Mouse (Mus musculus): ENCODE results near the gene Serpina3f. TPM values are rescaled to one million over a fixed set of nuclear protein-coding genes. Genes with fewer than 3 reads are reported as not detected.
"Not testable (repeated sequence)": the region's sequence is repeated elsewhere in the genome, so short reads cannot be mapped to it uniquely, and the experiment has no call there.

The Serpina3f gene
- polyA plus RNA-seq, 1 experiment from 2014 or later: 0.08 TPM

DNA sequence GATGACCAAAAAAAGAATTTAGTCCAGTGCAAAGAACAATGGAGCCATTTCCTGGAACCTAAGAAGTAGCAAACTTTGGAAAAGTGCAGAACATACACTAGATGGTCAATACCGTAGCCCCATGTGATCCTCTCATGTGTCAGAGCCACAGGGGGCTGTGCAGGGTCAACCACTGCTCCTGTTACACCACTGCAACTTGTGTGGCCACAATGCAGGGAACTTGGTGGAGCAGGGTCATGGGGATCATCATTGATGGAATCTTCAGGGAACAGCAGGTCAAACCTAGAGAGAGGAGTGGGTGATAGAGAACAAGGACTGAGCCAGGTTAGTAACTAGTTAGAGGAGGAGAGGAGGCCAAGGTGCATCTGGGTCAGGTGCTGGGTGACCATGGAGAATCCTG is 7.3 kb downstream of the Serpina3f start:
- no peaks in the 10 kb centered on the region for H3K27me3 ChIP-seq
- no peak for ATAC-seq (replicated peaks)
- H3K9me3 ChIP-seq: no peaks in the 10 kb centered on the region
- no peak overlapping the region for H3K9ac ChIP-seq (replicated peaks)
- H3K4me3 ChIP-seq: no peak overlapping the region
- H3K36me3 ChIP-seq: no peaks in the 10 kb centered on the region
- no peak overlapping the region for H3K27ac ChIP-seq (replicated peaks)
- H3K4me2 ChIP-seq (replicated peaks): no peak overlapping the region
- no peaks in the 10 kb centered on the region for H3K4me1 ChIP-seq
- WGBS: 84% methylated on average over 1 of the region's 1 CpGs

DNA sequence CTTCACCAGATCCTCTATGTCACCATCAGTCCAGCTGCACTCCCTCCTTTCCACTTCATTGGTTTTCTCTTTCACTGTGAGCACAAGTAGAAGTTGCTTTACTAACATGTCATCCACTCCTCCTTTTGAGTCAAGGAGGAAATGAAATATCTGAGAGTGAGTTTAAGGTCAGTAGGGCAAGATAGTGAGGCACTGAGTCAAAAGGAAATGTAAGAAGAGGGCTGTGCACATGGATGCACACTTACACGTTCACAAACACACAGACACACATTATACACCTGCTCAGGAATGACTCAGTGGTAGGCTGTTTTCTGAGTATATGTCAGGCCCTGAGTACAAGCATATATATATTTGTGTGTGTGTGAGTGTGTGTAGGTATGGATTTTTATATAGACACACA is 9.3 kb downstream of the Serpina3f start:
- Histone ChIP-seq H3K27me3 (no peaks in the 10 kb centered on the region), H3K4me1 (no peaks in the 10 kb centered on the region), H3K9ac (replicated peaks) (no peak overlapping the region), H3K9me3 (no peaks in the 10 kb centered on the region), H3K36me3 (no peaks in the 10 kb centered on the region), H3K4me2 (replicated peaks) (no peak overlapping the region), H3K27ac (replicated peaks) (no peak overlapping the region), H3K4me3 (no peak overlapping the region)
- WGBS: 90% methylated on average over 1 of the region's 1 CpGs
- ATAC-seq (replicated peaks): no peak

DNA sequence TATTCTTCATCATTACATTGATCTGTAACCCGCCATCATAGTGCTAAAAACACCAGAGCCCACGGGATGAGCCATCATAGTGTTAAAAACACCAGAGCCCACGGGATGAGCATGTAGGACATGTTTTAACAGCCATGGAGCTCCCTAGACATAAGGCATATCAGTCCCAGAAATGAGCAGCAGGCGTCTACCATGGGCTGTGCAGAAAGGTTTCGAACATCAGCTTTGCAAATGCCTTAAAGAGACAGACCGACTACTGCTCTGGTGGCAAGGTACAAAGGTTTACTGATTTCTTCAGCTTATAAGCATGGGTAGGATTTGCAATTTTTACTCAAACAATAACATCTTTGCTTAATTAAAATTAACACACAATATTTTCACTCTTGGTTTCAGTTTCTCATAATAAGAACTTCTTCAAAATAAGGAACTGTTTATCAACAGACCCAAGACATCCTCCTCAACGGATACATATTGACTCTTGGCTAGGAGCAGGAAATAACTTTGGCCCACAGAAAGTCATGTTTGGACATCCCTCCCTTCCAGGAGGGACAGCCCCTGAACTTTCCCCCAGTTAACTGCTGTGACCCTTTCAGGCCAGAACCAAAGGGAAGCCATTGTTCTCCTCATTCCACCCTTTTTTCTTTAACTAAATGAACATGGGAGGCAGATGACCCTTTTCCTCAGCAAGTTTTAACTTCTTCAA is 10.4 kb downstream of the Serpina3f start:
- Histone ChIP-seq H3K4me3 (no peak overlapping the region), H3K27ac (replicated peaks) (no peak overlapping the region), H3K4me1 (no peaks in the 10 kb centered on the region), H3K9me3 (no peaks in the 10 kb centered on the region), H3K4me2 (replicated peaks) (no peak overlapping the region), H3K36me3 (no peaks in the 10 kb centered on the region), H3K9ac (replicated peaks) (no peak overlapping the region), H3K27me3 (no peaks in the 10 kb centered on the region)
- no peak for ATAC-seq (replicated peaks)
- WGBS: 80% methylated on average over 7 of the region's 7 CpGs

DNA sequence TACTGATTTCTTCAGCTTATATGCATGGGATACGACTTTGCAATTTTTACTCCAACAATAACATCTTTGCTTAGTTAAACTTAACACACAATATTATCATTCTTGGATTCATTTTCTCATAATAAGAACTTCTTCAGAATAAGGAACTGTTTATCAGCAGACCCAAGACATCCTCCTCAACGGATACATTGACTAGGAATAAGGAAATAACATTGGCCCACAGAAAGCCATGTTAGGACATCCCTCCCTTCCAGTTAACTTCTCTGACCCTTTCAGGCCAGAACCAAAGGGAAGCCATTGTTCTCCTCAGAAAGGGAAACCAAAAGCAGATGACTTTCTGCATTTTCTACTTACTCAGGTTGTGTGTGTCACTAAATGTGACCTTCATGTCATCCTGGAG is 16.4 kb downstream of the Serpina3f start:
- Histone ChIP-seq H3K4me3 (no peak overlapping the region), H3K9ac (replicated peaks) (no peak overlapping the region), H3K36me3 (no peaks in the 10 kb centered on the region), H3K27ac (replicated peaks) (no peak overlapping the region), H3K4me2 (replicated peaks) (no peak overlapping the region), H3K27me3 (no peaks in the 10 kb centered on the region), H3K4me1 (no peaks in the 10 kb centered on the region), H3K9me3 (no peaks in the 10 kb centered on the region)
- WGBS: 86% methylated on average over 2 of the region's 2 CpGs
- no peak for ATAC-seq (replicated peaks)

DNA sequence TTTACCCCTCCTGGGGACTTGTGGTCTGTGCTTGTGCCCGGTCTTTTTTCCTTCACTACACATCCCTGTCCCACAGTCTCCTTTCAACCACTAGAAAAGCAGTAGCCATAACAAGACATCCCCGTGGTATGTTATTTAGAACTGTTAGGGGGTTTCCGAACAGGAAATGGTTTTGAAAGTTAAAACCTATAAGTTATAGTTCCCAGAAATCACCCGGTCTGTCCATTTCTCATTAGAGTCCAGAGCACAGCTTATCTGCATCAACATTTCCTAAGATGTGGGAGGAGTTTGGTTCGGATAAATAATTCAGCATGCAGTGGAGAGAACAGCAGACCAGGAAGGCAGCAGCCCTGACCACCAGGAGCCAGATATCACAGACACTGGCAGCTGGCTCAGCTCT is 21.6 kb downstream of the Serpina3f start, which contains the start of gene Serpina3g:
Gene Serpina3g (plus strand): TSS at position 331 of the 400 bp plus-strand sequence.
- Histone ChIP-seq H3K27ac (replicated peaks) (no peak within 1 kb of the TSS), H3K36me3 (no peaks in the 10 kb centered on the region), H3K4me1 (no peaks in the 10 kb centered on the region), H3K27me3 (no peaks in the 10 kb centered on the region), H3K4me3 (no peak within 1 kb of the TSS), H3K9me3 (no peaks in the 10 kb centered on the region), H3K4me2 (replicated peaks) (no peak within 1 kb of the TSS), H3K9ac (replicated peaks) (no peak within 1 kb of the TSS)
- WGBS: 78% methylated on average over 5 of the region's 5 CpGs
- ATAC-seq (replicated peaks): no peak

DNA sequence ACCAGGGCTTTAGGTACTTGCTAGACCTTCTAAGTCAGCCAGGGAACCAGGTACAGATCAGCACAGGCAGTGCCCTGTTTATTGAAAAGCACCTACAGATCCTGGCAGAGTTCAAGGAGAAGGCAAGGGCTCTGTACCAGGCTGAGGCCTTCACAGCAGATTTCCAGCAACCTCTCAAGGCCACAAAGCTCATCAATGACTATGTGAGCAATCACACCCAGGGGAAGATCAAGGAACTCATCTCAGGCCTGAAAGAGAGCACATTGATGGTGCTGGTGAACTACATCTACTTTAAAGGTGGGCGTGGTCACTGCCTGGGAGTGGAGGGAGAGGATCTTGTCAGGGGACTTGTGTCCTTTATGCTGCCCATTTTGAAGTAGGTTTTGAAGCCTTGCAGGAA is 23.7 kb downstream of the Serpina3f start:
- 73% methylated on average over 1 of the region's 1 CpGs for WGBS
- H3K4me2 ChIP-seq (replicated peaks); H3K27ac ChIP-seq (replicated peaks); H3K9ac ChIP-seq (replicated peaks); H3K27me3 ChIP-seq; H3K36me3 ChIP-seq; H3K4me3 ChIP-seq; H3K4me1 ChIP-seq; ATAC-seq (replicated peaks); H3K9me3 ChIP-seq: not testable (repeated sequence)

DNA sequence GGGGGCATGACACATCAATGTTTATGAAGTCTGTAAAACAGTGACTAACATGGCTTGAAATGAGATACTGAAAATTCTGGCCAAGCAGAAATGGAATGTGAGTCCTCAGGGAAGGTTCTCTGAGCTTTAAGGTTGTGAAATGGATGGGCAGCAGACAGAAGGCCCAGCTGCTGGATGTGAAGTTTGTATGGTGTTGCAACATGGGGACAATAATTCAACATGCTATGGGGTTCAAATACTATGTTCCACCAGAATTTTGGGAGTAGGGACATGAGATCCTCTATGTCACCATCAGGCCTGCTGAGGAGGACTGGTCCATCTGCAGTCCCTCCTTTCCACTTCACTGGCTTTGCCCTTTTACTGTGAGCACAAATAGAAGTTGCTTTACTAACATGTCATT is 29.0 kb downstream of the Serpina3f start:
- H3K36me3 ChIP-seq: no peaks in the 10 kb centered on the region
- H3K4me1 ChIP-seq: no peaks in the 10 kb centered on the region
- no peaks in the 10 kb centered on the region for H3K27me3 ChIP-seq
- H3K27ac ChIP-seq (replicated peaks): no peak overlapping the region
- H3K4me3 ChIP-seq: no peak overlapping the region
- no peaks in the 10 kb centered on the region for H3K9me3 ChIP-seq
- ATAC-seq (replicated peaks): no peak
- no peak overlapping the region for H3K9ac ChIP-seq (replicated peaks)
- H3K4me2 ChIP-seq (replicated peaks): no peak overlapping the region

DNA sequence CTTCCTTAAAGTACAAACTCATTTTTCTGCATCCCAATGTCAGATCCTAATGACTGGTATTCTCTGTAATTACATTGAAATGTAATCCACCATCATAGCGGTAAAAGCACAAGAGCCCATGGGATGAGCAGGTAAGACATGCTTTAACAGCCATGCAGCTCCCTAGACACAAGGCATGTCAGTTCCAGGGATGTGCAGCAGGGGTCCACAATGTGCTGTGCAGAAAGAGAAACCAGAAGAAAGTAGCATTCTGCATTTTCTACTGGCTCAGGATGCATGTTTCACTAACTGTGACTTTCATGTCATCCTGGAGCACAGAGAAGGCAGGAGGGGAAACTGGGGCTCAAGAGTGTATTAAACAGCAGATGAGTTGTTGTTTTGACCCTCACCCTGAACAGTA is 30.7 kb downstream of the Serpina3f start:
- ATAC-seq (replicated peaks): no peak
- 89% methylated on average over 1 of the region's 1 CpGs for WGBS
- Histone ChIP-seq H3K9ac (replicated peaks) (no peak overlapping the region), H3K9me3 (no peaks in the 10 kb centered on the region), H3K27ac (replicated peaks) (no peak overlapping the region), H3K36me3 (no peaks in the 10 kb centered on the region), H3K4me3 (no peak overlapping the region), H3K4me2 (replicated peaks) (no peak overlapping the region), H3K27me3 (no peaks in the 10 kb centered on the region), H3K4me1 (no peaks in the 10 kb centered on the region)

DNA sequence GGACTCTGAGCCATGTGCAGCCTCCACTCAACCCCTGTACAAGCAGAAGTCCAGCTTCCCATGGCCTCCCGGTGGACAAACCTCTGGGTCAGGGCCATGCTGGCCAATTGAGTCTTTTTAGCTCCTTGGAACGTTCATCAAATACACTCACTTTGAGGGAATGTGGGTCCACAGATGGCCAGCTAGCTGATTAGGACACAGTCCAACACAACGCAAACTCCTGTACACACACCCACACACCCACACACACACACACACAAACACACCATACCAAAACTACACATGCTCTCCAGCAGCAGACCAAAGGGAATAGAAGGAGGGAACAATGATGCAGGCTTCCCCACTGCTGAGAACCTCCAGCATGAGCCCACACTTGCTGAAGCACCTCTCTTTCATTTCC is 31.3 kb downstream of the Serpina3f start:
- H3K4me1 ChIP-seq: no peaks in the 10 kb centered on the region
- no peaks in the 10 kb centered on the region for H3K27me3 ChIP-seq
- no peak for ATAC-seq (replicated peaks)
- H3K9ac ChIP-seq (replicated peaks): no peak overlapping the region
- H3K4me2 ChIP-seq (replicated peaks): no peak overlapping the region
- 66% methylated on average over 3 of the region's 3 CpGs for WGBS
- no peaks in the 10 kb centered on the region for H3K36me3 ChIP-seq
- H3K9me3 ChIP-seq: no peaks in the 10 kb centered on the region
- no peak overlapping the region for H3K4me3 ChIP-seq
- no peak overlapping the region for H3K27ac ChIP-seq (replicated peaks)

DNA sequence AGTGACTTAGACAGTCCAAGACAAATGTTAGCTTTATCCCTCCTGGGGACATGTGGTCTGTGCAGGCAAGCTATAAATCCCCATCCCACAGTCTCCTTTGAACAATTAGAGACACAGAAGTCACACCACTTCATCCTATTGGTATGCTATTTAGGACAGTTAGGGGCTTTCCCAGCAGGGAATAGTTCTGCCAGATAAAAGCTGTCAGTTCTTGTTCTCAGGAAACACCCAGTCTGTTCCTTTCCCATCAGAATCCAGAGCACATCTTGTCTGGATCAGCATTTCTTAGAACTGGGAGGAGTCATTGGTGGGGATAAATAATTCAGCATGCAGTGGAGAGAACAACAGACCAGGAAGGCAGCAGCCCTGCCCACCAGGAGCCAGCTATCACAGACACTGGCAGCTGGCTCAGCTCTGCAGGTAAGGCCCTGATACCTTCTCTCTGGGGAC is 33.2 kb downstream of the Serpina3f start:
- Histone ChIP-seq H3K9ac (replicated peaks) (no peak overlapping the region), H3K36me3 (no peaks in the 10 kb centered on the region), H3K4me1 (no peaks in the 10 kb centered on the region), H3K27me3 (no peaks in the 10 kb centered on the region), H3K27ac (replicated peaks) (no peak overlapping the region), H3K9me3 (no peaks in the 10 kb centered on the region), H3K4me2 (replicated peaks) (no peak overlapping the region), H3K4me3 (no peak overlapping the region)
- 0 out of 2 replicates have a peak, but pooled peaks have one; percentile 11 for ATAC-seq (replicated peaks)

DNA sequence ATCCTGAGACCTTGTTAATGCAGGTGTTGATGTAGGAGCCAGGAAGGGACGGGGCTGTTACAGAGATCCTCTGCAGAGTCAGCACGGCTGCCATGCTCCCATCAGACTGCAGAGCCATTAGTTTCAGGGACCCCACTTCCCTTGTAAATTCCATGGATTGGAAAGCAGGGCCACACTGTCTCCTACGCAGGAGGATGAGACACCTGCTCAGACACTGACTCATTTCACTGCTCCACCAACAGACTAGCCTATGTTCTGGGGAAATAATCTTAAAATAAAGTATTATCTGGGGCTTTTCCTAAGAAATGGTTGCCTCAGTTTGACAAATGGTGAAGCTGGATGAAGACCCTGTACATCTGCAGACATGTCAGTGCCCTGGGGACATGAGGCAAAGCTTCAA is 33.9 kb downstream of the Serpina3f start:
- Histone ChIP-seq H3K4me1 (no peaks in the 10 kb centered on the region), H3K4me3 (no peak overlapping the region), H3K27me3 (no peaks in the 10 kb centered on the region), H3K36me3 (no peaks in the 10 kb centered on the region), H3K9me3 (no peaks in the 10 kb centered on the region), H3K27ac (replicated peaks) (no peak overlapping the region), H3K4me2 (replicated peaks) (no peak overlapping the region), H3K9ac (replicated peaks) (no peak overlapping the region)
- WGBS: 73% methylated on average over 3 of the region's 3 CpGs
- ATAC-seq (replicated peaks): no peak

DNA sequence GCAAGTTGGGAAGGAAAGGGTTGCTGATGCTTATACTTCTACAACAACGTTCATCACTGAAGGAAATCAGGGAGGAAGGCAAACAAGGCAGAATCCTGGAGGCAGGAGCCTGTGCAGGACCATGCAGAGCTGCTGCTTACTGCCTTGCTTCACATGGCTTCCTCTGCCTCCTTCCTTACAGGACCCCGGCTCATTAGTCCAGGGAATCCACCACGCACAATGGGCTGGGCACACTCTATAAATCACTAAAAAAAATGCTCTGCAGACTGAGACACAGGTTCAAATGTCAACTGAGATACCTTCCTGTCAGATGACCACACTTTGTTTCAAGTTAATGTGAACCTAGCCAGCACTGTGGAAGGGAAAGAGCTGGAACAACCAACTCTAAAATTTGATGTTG is 46.7 kb downstream of the Serpina3f start:
- no peak overlapping the region for H3K4me2 ChIP-seq (replicated peaks)
- H3K9ac ChIP-seq (replicated peaks): no peak overlapping the region
- no peak for ATAC-seq (replicated peaks)
- no peaks in the 10 kb centered on the region for H3K4me1 ChIP-seq
- H3K27ac ChIP-seq (replicated peaks): no peak overlapping the region
- no peaks in the 10 kb centered on the region for H3K9me3 ChIP-seq
- H3K27me3 ChIP-seq: no peaks in the 10 kb centered on the region
- 55% methylated on average over 3 of the region's 3 CpGs for WGBS
- H3K36me3 ChIP-seq: no peaks in the 10 kb centered on the region
- no peak overlapping the region for H3K4me3 ChIP-seq

DNA sequence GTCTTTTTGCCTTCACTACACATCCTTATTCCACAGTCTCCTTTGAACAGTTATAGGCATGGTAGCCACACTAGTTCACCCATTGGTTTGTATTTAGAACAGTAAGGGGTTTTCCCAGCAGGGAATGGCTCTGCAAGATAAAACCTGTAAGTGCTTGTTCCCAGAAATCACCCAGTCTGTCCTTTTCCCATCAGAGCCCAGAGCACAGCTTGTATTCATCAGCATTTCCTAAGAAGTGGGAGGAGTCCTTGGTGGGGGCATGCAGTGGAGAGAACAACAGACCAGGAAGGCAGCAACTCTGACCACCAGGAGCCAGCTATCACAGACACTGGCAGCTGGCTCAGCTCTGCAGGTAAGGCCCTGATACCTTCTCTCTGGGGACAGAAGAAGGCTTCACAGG is 48.5 kb downstream of the Serpina3f start, which contains the start of gene Serpina3i:
Gene Serpina3i (plus strand): TSS at position 260 of the 400 bp plus-strand sequence.
- no peak within 1 kb of the TSS for H3K27ac ChIP-seq (replicated peaks)
- ATAC-seq (replicated peaks): no peak
- H3K9ac ChIP-seq (replicated peaks): no peak within 1 kb of the TSS
- no peaks in the 10 kb centered on the region for H3K27me3 ChIP-seq
- no peaks in the 10 kb centered on the region for H3K9me3 ChIP-seq
- H3K4me2 ChIP-seq (replicated peaks): no peak within 1 kb of the TSS
- H3K36me3 ChIP-seq: no peaks in the 10 kb centered on the region
- no peak within 1 kb of the TSS for H3K4me3 ChIP-seq
- no peaks in the 10 kb centered on the region for H3K4me1 ChIP-seq

Data from forebrain, embryonic 15.5 days (tissue).